ENCODE assay signal across 8 mouse cellular contexts in the genomic region with DNA sequence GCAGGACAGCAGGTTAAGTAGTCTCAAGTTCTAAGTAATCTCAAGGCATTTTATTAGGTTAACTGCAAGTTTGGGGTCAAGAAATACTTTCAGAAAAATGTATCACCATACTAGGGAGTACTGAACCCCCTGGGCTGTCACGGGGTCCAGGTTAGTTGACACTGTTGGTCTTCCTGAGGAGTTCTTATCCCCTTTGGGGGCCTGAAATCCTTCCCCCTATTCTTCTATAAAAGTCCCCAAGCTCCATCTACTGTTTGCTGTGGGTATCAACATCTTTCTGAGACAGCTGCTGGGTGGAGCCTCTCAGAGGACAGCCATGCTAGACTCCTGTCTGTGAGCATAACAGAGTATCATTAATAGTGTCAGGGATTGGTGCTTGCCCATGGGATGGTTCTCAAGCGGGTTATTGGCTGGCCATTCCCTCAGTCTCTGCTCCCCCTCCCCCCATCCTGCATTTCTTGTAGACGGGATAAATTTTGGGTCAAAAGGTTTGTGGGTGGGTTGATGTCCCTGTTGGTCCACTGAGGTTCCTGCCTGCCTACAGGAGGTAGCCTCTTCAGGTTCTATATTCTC.
DNase-seq lines count a peak whose midpoint lies in the region; ATAC-seq and TF ChIP-seq lines count a peak whose summit lies in the region.

No protein-coding gene starts in this region.

- no peak overlapping the region for H3K9ac ChIP-seq in forebrain, postnatal 0 days
- H3K9ac ChIP-seq in neural tube, embryonic 11.5 days (ENCODE audit: low read length) = no peak overlapping the region
- H3K9ac ChIP-seq in lung, embryonic 16.5 days (ENCODE audit: low read length) = no peak overlapping the region

- no peaks in the 10 kb centered on the region for H3K36me3 ChIP-seq in forebrain, postnatal 0 days (ENCODE audit: insufficient read depth)
- H3K36me3 ChIP-seq in forebrain, embryonic 10.5 days (replicated peaks) = no peaks in the 10 kb centered on the region
- H3K36me3 ChIP-seq in neural tube, embryonic 11.5 days (ENCODE audit: control insufficient read depth, insufficient read depth, low read length) = no peaks in the 10 kb centered on the region
- H3K36me3 ChIP-seq in lung, embryonic 16.5 days (ENCODE audit: control insufficient read depth, insufficient read depth, low read length) = no peaks in the 10 kb centered on the region

- peak; percentile 59 for ATAC-seq in forebrain, postnatal 0 days
- ATAC-seq in neural tube, embryonic 11.5 days (ENCODE audit: insufficient read depth, low FRiP score, low TSS enrichment) = no peak
- peak; percentile 49 for ATAC-seq in lung, embryonic 16.5 days (ENCODE audit: low read depth)

- peak; percentile 33 for DNase-seq in forebrain, postnatal 0 days
- no peak for DNase-seq in forebrain, embryonic 10.5 days (ENCODE audit: extremely low spot score, low spot score)
- peak; percentile 16 for DNase-seq in neural tube, embryonic 11.5 days (ENCODE audit: low spot score)
- no peak for DNase-seq in neural tube, embryonic 10.5 days (ENCODE audit: extremely low spot score, low spot score)
- DNase-seq in heart, postnatal 10 days = peak; percentile 58
- no peak for DNase-seq in testis, postnatal 14 days (ENCODE audit: low spot score)
- no peak for DNase-seq in adrenal gland, postnatal 4 days (ENCODE audit: low spot score in 2 of 2)

- intact Hi-C loops in heart, postnatal 10 days (cut with DNase I) = loop anchor here (2.0 kb wide), 1 partner anchor 63 kb away; the partner anchor contains the start of genes Adk and Ap3m1

- H3K27me3 ChIP-seq in forebrain, postnatal 0 days (ENCODE audit: insufficient read depth, low read length) = no peaks in the 10 kb centered on the region
- H3K27me3 ChIP-seq in forebrain, embryonic 10.5 days (ENCODE audit: poor library complexity, severe bottlenecking) = no peaks in the 10 kb centered on the region
- no peaks in the 10 kb centered on the region for H3K27me3 ChIP-seq in neural tube, embryonic 11.5 days (ENCODE audit: control insufficient read depth, insufficient read depth, low read length)
- no peaks in the 10 kb centered on the region for H3K27me3 ChIP-seq in lung, embryonic 16.5 days (ENCODE audit: control insufficient read depth, insufficient read depth, low read depth, low read length)

- peak; percentile 52 for TF ChIP-seq CTCF in forebrain, postnatal 0 days (IDR thresholded peaks at IDR 0.05; ENCODE audit: low read depth)

- no peaks in the 10 kb centered on the region for H3K4me1 ChIP-seq in forebrain, postnatal 0 days (ENCODE audit: insufficient read depth)
- H3K4me1 ChIP-seq in forebrain, embryonic 10.5 days = no peaks in the 10 kb centered on the region; the same call in 1 of the 2 replicates
- H3K4me1 ChIP-seq in neural tube, embryonic 11.5 days (ENCODE audit: control insufficient read depth, insufficient read depth, low read length) = no peaks in the 10 kb centered on the region
- H3K4me1 ChIP-seq in lung, embryonic 16.5 days (replicated peaks; ENCODE audit: control insufficient read depth, insufficient read depth, low read length) = no peaks in the 10 kb centered on the region

- no peaks in the 10 kb centered on the region for H3K9me3 ChIP-seq in forebrain, postnatal 0 days (ENCODE audit: low read length)
- H3K9me3 ChIP-seq in forebrain, embryonic 10.5 days = no peaks in the 10 kb centered on the region
- H3K9me3 ChIP-seq in neural tube, embryonic 11.5 days (ENCODE audit: control insufficient read depth, low read length) = no peaks in the 10 kb centered on the region
- no peaks in the 10 kb centered on the region for H3K9me3 ChIP-seq in lung, embryonic 16.5 days (ENCODE audit: control insufficient read depth, low read length)

- H3K27ac ChIP-seq in forebrain, postnatal 0 days (ENCODE audit: low read depth, low read length) = no peak overlapping the region
- no peak overlapping the region for H3K27ac ChIP-seq in forebrain, embryonic 10.5 days
- H3K27ac ChIP-seq in neural tube, embryonic 11.5 days (ENCODE audit: low read depth, low read length) = no peak overlapping the region
- no peak overlapping the region for H3K27ac ChIP-seq in lung, embryonic 16.5 days (ENCODE audit: low read length)

- no peak overlapping the region for H3K4me2 ChIP-seq in forebrain, postnatal 0 days (ENCODE audit: low read depth)
- H3K4me2 ChIP-seq in neural tube, embryonic 11.5 days (ENCODE audit: low read depth) = no peak overlapping the region
- no peak overlapping the region for H3K4me2 ChIP-seq in lung, embryonic 16.5 days (ENCODE audit: low read depth, low read length)

- H3K4me3 ChIP-seq in forebrain, postnatal 0 days (ENCODE audit: low read depth, low read length) = no peak overlapping the region
- no peak overlapping the region for H3K4me3 ChIP-seq in forebrain, embryonic 10.5 days
- H3K4me3 ChIP-seq in neural tube, embryonic 11.5 days (ENCODE audit: low read depth, low read length) = no peak overlapping the region
- H3K4me3 ChIP-seq in lung, embryonic 16.5 days (ENCODE audit: low read length) = no peak overlapping the region

- 68% methylated on average over 3 of the region's 3 CpGs for WGBS in forebrain, postnatal 0 days
- 65% methylated on average over 3 of the region's 3 CpGs for WGBS in forebrain, embryonic 10.5 days
- WGBS in neural tube, embryonic 11.5 days = 58% methylated on average over 3 of the region's 3 CpGs
- WGBS in lung, embryonic 16.5 days = 38% methylated on average over 3 of the region's 3 CpGs

Comparison
In these comparisons a context has a peak if more than half of its experiments do, and no peak if none do; other contexts are left out.
1. DNase-seq: peak in forebrain, postnatal 0 days (single experiment), neural tube, embryonic 11.5 days (single experiment) and heart, postnatal 10 days (2 of 2); none in forebrain, embryonic 10.5 days (single experiment), neural tube, embryonic 10.5 days (single experiment), testis, postnatal 14 days (single experiment) and adrenal gland, postnatal 4 days (0 of 2).